ENCODE assay signal across 16 mouse cellular contexts in the genomic region with DNA sequence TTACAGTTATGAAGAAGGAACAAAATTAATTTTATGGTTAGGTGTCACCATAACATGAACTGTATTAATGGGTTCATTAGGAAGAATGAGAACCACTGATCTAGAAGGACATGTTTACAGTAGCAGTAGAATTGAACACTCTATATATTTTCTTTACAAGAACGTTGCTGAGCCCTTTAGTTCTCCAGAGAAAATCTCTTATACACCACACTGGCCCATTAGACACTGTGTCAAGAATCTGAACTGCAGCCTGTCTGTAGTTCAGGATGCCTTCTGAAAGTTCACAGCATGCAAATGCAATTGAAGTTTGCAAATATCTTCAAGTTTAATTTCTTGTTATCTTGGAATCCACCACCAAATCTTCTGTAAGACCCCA.
"Had no signal": no experiment of that assay in that cellular context is flagged by ENCODE, and none has a peak within 500 bp of the region (broad histone marks: within the 10 kb centered on the region; RNA-seq: fewer than 3 reads in every experiment).

No protein-coding gene starts in this region.

- H3K9me3 ChIP-seq: liver, embryonic 15.5 days had no signal

- H3K4me1 ChIP-seq: liver, embryonic 13.5 days; liver, embryonic 15.5 days; megakaryocyte, embryonic 14.5 days; midbrain, embryonic 13.5 days; midbrain, embryonic 15.5 days; neural tube, embryonic 12.5 days had no signal

- H3K9ac ChIP-seq: liver, embryonic 13.5 days; liver, embryonic 15.5 days; liver, postnatal 0 days; midbrain, embryonic 13.5 days; midbrain, embryonic 15.5 days; neural tube, embryonic 12.5 days had no signal

- H3K27me3 ChIP-seq: liver, embryonic 13.5 days; liver, embryonic 15.5 days; megakaryocyte, embryonic 14.5 days; midbrain, embryonic 13.5 days; midbrain, embryonic 15.5 days; neural tube, embryonic 12.5 days had no signal

- H3K4me3 ChIP-seq: liver, embryonic 13.5 days; liver, embryonic 15.5 days; megakaryocyte, embryonic 14.5 days; midbrain, embryonic 13.5 days; midbrain, embryonic 15.5 days; neural tube, embryonic 12.5 days had no signal

- H3K4me2 ChIP-seq: liver, embryonic 13.5 days; liver, embryonic 15.5 days; midbrain, embryonic 11.5 days; midbrain, embryonic 13.5 days; midbrain, embryonic 15.5 days; neural tube, embryonic 12.5 days had no signal

- DNase-seq: liver, embryonic 13.5 days; liver, postnatal 0 days; lung, adult 2 months; lung, postnatal 10 days; lung, postnatal 36 days; right cerebral cortex, postnatal 14 days; thymus, adult 18-20 months; thymus, postnatal 14 days; thymus, postnatal 36 days had no signal

- ATAC-seq: liver, postnatal 0 days; midbrain, embryonic 13.5 days; midbrain, embryonic 15.5 days had no signal

- H3K36me3 ChIP-seq: liver, embryonic 13.5 days; liver, embryonic 15.5 days; midbrain, embryonic 13.5 days; midbrain, embryonic 15.5 days; neural tube, embryonic 12.5 days had no signal

- H3K27ac ChIP-seq: liver, embryonic 13.5 days; liver, embryonic 15.5 days; macrophage; midbrain, embryonic 13.5 days; midbrain, embryonic 15.5 days; neural tube, embryonic 12.5 days had no signal
